Mouse (Mus musculus) intestine, postnatal 0 days (tissue): ENCODE results near the gene Eif2b4. TPM values are rescaled to one million over a fixed set of nuclear protein-coding genes. Genes with fewer than 3 reads are reported as not detected.

Source experiments
- ATAC-seq: fragments of 200-750 bp; cut with Nextera tagmentation; 2 replicates; pipeline ENCODE4 v1.8.0; 2017; ENCODE audit warnings: mild to moderate bottlenecking, moderate TSS enrichment, moderate library complexity
- H3K27ac ChIP-seq: fragments of 300-500 bp; sonication (generic); 2 replicates; pipeline ENCODE4 v1.5.1; 2014; ENCODE audit warnings: mild to moderate bottlenecking, low read depth, low read length, moderate library complexity
- H3K27me3 ChIP-seq: fragments of 300-500 bp; sonication (generic); replicated peaks from 2 replicates; pipeline ENCODE4 v1.6.1; 2014; ENCODE audit warnings: low read length, mixed read lengths; ENCODE audit not compliant: control insufficient read depth, insufficient read depth
- H3K36me3 ChIP-seq: fragments of 300-500 bp; sonication (generic); 2 replicates; pipeline ENCODE4 v1.6.1; 2014; ENCODE audit warnings: mild to moderate bottlenecking, moderate library complexity; ENCODE audit not compliant: control insufficient read depth, insufficient read depth
- H3K4me1 ChIP-seq: fragments of 300-500 bp; sonication (generic); replicated peaks from 2 replicates; pipeline ENCODE4 v1.6.1; 2014; ENCODE audit warnings: antibody characterized with exemption, low read length, mixed read lengths; ENCODE audit not compliant: control insufficient read depth, insufficient read depth
- H3K4me2 ChIP-seq: fragments of 300-500 bp; sonication (generic); replicated peaks from 2 replicates; pipeline ENCODE4 v1.6.1; 2014; ENCODE audit warnings: low read depth, mild to moderate bottlenecking, moderate library complexity
- H3K4me3 ChIP-seq: fragments of 300-500 bp; sonication (generic); 2 replicates; pipeline ENCODE4 v1.5.1; 2014; ENCODE audit warnings: low read depth, low read length
- H3K9ac ChIP-seq: fragments of 300-500 bp; sonication (generic); 2 replicates; pipeline ENCODE4 v1.6.1; 2014; ENCODE audit warnings: mild to moderate bottlenecking, low read depth, low read length
- H3K9me3 ChIP-seq: fragments of 300-500 bp; sonication (generic); 2 replicates; pipeline ENCODE4 v1.6.1; 2016; ENCODE audit warnings: mixed run types; ENCODE audit not compliant: control insufficient read depth
- CTCF ChIP-seq: sonication (generic); IDR thresholded peaks from 2 replicates; pipeline ENCODE4 v1.5.1; 2016; ENCODE audit warnings: low read depth, mild to moderate bottlenecking, control low read depth, antibody characterized with exemption, moderate library complexity
- WGBS: fragments of 180-500 bp; shearing (Covaris S2); extraction: QIAGEN DNeasy Blood & Tissue Kit; methylation state at CpG from one replicate; pipeline ENCODE4 v1.1.7; 2014; 5-methylcytosine and 5-hydroxymethylcytosine counted together
- polyA plus RNA-seq: library from polyadenylated mRNA; unstranded; fragments of >200 nt; fragmentation: Nextera tagmentation; extraction: Ambion mirVana; gene quantifications from 2 replicates; pipeline ENCODE4 v1.2.1, GENCODE M21; 2015

Gene Eif2b4
- polyA plus RNA-seq, 1 experiment from 2014 or later: 43.7 TPM

- Histone ChIP-seq H3K4me1 (no peaks in the 10 kb centered on the region), H3K4me3 (peak within 1 kb of the TSS; percentile 98), H3K36me3 (no peaks in the 10 kb centered on the region), H3K9ac (peak within 1 kb of the TSS; percentile 76), H3K27me3 (no peaks in the 10 kb centered on the region), H3K9me3 (no peaks in the 10 kb centered on the region), H3K4me2 (peak within 1 kb of the TSS; percentile 85), H3K27ac (peak within 1 kb of the TSS; percentile 95)
- under 1% methylated on average over 59 of the region's 59 CpGs for WGBS
- peak; percentile 97 for ATAC-seq
- peak; percentile 34; the same call in 1 of the 2 replicates for TF ChIP-seq CTCF
These were observed 13.2 kb downstream of the Eif2b4 start, which contains the start of the genes Gm29609 and Gtf3c2 for GRCm38 (mm10) chr5:31179766-31180630. Gene Gm29609, minus strand, starts transcription at chr5:31179911. Gene Gtf3c2, minus strand, starts transcription at chr5:31180144.

- WGBS: under 1% methylated on average over 25 of the region's 25 CpGs
These were observed 13.9 kb downstream of the Eif2b4 start for GRCm38 (mm10) chr5:31179301-31179765.

GRCm38 (mm10) chr5:31168630-31169029, 24.6 kb downstream of the Eif2b4 start:
- no peak overlapping the region for H3K27ac ChIP-seq
- no peak for TF ChIP-seq CTCF
- H3K9me3 ChIP-seq: no peaks in the 10 kb centered on the region
- 90% methylated on average over 4 of the region's 4 CpGs for WGBS
- no peak overlapping the region for H3K4me2 ChIP-seq
- H3K9ac ChIP-seq: no peak overlapping the region
- H3K27me3 ChIP-seq: no peaks in the 10 kb centered on the region
- no peak for ATAC-seq
- H3K4me1 ChIP-seq: no peaks in the 10 kb centered on the region
- peaks cover 84% of the 10 kb centered on the region for H3K36me3 ChIP-seq
- H3K4me3 ChIP-seq: no peak overlapping the region

More at GRCm38 (mm10) chr5:31179301-31179765, 13.9 kb downstream of the Eif2b4 start:
- Histone ChIP-seq H3K9me3 (no peaks in the 10 kb centered on the region), H3K4me3 (peak overlapping the region; percentile 98), H3K9ac (peak overlapping the region; percentile 76), H3K4me2 (peak overlapping the region; percentile 85), H3K36me3 (peaks cover 3% of the 10 kb centered on the region; the same call in 1 of the 2 replicates), H3K4me1 (no peaks in the 10 kb centered on the region), H3K27me3 (no peaks in the 10 kb centered on the region), H3K27ac (peak overlapping the region; percentile 95)
- peak; percentile 51 for ATAC-seq
- peak; percentile 13; the same call in 1 of the 2 replicates for TF ChIP-seq CTCF

- Histone ChIP-seq H3K36me3 (peaks cover 80% of the 10 kb centered on the region), H3K27ac (peak overlapping the region; percentile 15; the same call in 1 of the 2 replicates), H3K4me3 (no peak overlapping the region), H3K9ac (no peak overlapping the region), H3K4me2 (no peak overlapping the region), H3K4me1 (no peaks in the 10 kb centered on the region), H3K27me3 (no peaks in the 10 kb centered on the region), H3K9me3 (no peaks in the 10 kb centered on the region)
- ATAC-seq: no peak
- 85% methylated on average over 1 of the region's 1 CpGs for WGBS
- TF ChIP-seq CTCF: no peak
These were observed 28.4 kb downstream of the Eif2b4 start for GRCm38 (mm10) chr5:31164878-31165277.

GRCm38 (mm10) chr5:31162462-31162861, 30.8 kb downstream of the Eif2b4 start:
- no peak overlapping the region for H3K9ac ChIP-seq
- no peak overlapping the region for H3K4me3 ChIP-seq
- TF ChIP-seq CTCF: no peak
- H3K4me2 ChIP-seq: no peak overlapping the region
- H3K9me3 ChIP-seq: no peaks in the 10 kb centered on the region
- H3K27me3 ChIP-seq: no peaks in the 10 kb centered on the region
- H3K27ac ChIP-seq: no peak overlapping the region
- H3K36me3 ChIP-seq: peaks cover 81% of the 10 kb centered on the region
- no peaks in the 10 kb centered on the region for H3K4me1 ChIP-seq
- peak; percentile 69 for ATAC-seq

GRCm38 (mm10) chr5:31154152-31154553, 39.1 kb downstream of the Eif2b4 start, which contains the start of gene Mpv17:
Gene Mpv17, minus strand, starts transcription at chr5:31154251.
- Histone ChIP-seq H3K27ac (peak within 1 kb of the TSS; percentile 57), H3K4me1 (peaks cover 5% of the 10 kb centered on the region), H3K4me3 (peak within 1 kb of the TSS; percentile 73), H3K4me2 (peak within 1 kb of the TSS; percentile 79), H3K27me3 (no peaks in the 10 kb centered on the region), H3K36me3 (peaks cover 28% of the 10 kb centered on the region), H3K9me3 (no peaks in the 10 kb centered on the region), H3K9ac (peak within 1 kb of the TSS; percentile 71)
- WGBS: under 1% methylated on average over 19 of the region's 19 CpGs
- ATAC-seq: peak; percentile 89
- no peak for TF ChIP-seq CTCF
